Mouse (Mus musculus) embryonic facial prominence, embryonic 12.5 days (tissue): Measurements from ENCODE around the gene Hexb. TPM values are rescaled to one million over a fixed set of nuclear protein-coding genes. Genes with fewer than 3 reads are reported as not detected.
A peak's percentile ranks its signal among the peaks of the same experiment; 100 is the strongest.

Source experiments
- ATAC-seq: fragments of 200-750 bp; cut with Nextera tagmentation; 2 replicates; pipeline ENCODE4 v1.8.0; 2017; ENCODE audit not compliant: insufficient number of reproducible peaks, insufficient read depth, low FRiP score, low TSS enrichment
- H3K27ac ChIP-seq: fragments of 300-500 bp; sonication (generic); 2 replicates; pipeline ENCODE4 v1.5.1; 2016; ENCODE audit warnings: mild to moderate bottlenecking
- H3K27me3 ChIP-seq: fragments of 300-500 bp; sonication (generic); 2 replicates; pipeline ENCODE4 v1.6.1; 2016; ENCODE audit warnings: mild to moderate bottlenecking, moderate library complexity
- H3K36me3 ChIP-seq: fragments of 300-500 bp; sonication (generic); 2 replicates; pipeline ENCODE4 v1.6.1; 2016; ENCODE audit warnings: mild to moderate bottlenecking
- H3K4me1 ChIP-seq: fragments of 300-500 bp; sonication (generic); 2 replicates; pipeline ENCODE4 v1.6.1; 2016
- H3K4me2 ChIP-seq: fragments of 300-500 bp; sonication (generic); replicated peaks from 2 replicates; pipeline ENCODE4 v1.6.1; 2016; ENCODE audit warnings: mild to moderate bottlenecking, moderate library complexity
- H3K4me3 ChIP-seq: fragments of 300-500 bp; sonication (generic); 2 replicates; pipeline ENCODE4 v1.5.1; 2016; ENCODE audit warnings: mild to moderate bottlenecking
- H3K9ac ChIP-seq: fragments of 300-500 bp; sonication (generic); 2 replicates; pipeline ENCODE4 v1.6.1; 2016; ENCODE audit warnings: mild to moderate bottlenecking, moderate library complexity
- H3K9me3 ChIP-seq: fragments of 300-500 bp; sonication (generic); 2 replicates; pipeline ENCODE4 v1.6.1; 2016; ENCODE audit warnings: mild to moderate bottlenecking, moderate library complexity
- WGBS: fragments of 180-500 bp; shearing (Covaris S2); methylation state at CpG from one replicate; pipeline ENCODE4 v1.1.7; 2016; 5-methylcytosine and 5-hydroxymethylcytosine counted together
- polyA plus RNA-seq: library from polyadenylated mRNA; unstranded; fragments of >200 nt; fragmentation: Nextera tagmentation; extraction: Ambion mirVana; gene quantifications from 2 replicates; pipeline ENCODE4 v1.2.1, GENCODE M21; 2016

The Hexb gene
- polyA plus RNA-seq = 28.8 and 29.8 TPM in 2 replicates

GRCm38 (mm10) chr13:97197932-97198562, at the start of gene Hexb:
Gene Hexb (minus strand): TSS chr13:97198357.
- H3K27me3 ChIP-seq = no peaks in the 10 kb centered on the region
- no peaks in the 10 kb centered on the region for H3K4me1 ChIP-seq
- peak; percentile 85 for ATAC-seq
- H3K4me3 ChIP-seq = peak within 1 kb of the TSS; percentile 66
- no peaks in the 10 kb centered on the region for H3K36me3 ChIP-seq
- 0 out of 2 replicates have a peak within 1 kb of the TSS, but pooled peaks have one; percentile 54 for H3K27ac ChIP-seq
- under 1% methylated on average over 45 of the region's 45 CpGs for WGBS
- peak within 1 kb of the TSS; percentile 66 for H3K9ac ChIP-seq
- no peaks in the 10 kb centered on the region for H3K9me3 ChIP-seq
- peak within 1 kb of the TSS; percentile 83 for H3K4me2 ChIP-seq

DNA sequence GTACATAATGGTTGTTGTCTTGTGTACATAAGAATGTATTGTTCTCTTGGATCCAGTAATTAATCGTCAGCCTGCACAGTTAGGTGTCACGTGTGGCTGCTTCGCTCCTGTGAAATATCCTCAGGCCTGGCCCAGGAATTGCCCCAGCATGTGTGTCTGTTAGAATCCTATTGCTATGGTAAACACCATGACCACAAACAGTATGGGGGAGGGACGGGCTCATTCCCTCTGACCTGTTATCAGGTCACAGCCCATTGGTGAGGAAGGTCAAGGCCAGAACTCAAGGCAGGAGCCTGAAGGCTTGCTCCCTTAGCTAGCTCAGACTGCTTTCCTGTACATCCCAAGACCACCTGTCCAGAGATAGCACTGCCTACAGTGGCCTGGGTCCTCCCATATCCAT, 49.6 kb upstream of the Hexb start:
- Histone ChIP-seq H3K4me3 (no peak overlapping the region), H3K36me3 (peaks cover 52% of the 10 kb centered on the region), H3K9ac (no peak overlapping the region), H3K27me3 (peaks cover 2% of the 10 kb centered on the region; the same call in 1 of the 2 replicates), H3K27ac (no peak overlapping the region), H3K9me3 (no peaks in the 10 kb centered on the region), H3K4me2 (no peak overlapping the region), H3K4me1 (peaks cover 71% of the 10 kb centered on the region)
- no peak for ATAC-seq
- WGBS = 72% methylated on average over 4 of the region's 4 CpGs

DNA sequence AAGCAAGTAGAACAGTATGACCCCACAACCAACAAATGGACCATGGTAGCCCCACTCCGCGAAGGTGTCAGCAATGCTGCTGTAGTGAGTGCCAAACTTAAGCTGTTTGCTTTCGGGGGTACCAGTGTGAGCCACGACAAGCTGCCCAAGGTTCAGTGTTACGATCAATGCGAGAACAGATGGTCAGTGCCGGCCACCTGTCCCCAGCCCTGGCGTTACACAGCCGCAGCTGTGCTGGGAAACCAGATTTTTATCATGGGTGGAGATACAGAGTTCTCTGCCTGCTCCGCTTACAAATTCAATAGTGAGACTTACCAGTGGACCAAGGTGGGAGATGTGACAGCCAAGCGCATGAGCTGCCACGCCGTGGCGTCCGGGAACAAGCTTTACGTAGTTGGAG, 48.1 kb upstream of the Hexb start:
- H3K9me3 ChIP-seq = no peaks in the 10 kb centered on the region
- peaks cover 2% of the 10 kb centered on the region; the same call in 1 of the 2 replicates for H3K27me3 ChIP-seq
- WGBS = 89% methylated on average over 16 of the region's 16 CpGs
- no peak for ATAC-seq
- H3K4me1 ChIP-seq = peaks cover 64% of the 10 kb centered on the region
- H3K36me3 ChIP-seq = peaks cover 44% of the 10 kb centered on the region
- H3K4me3 ChIP-seq = no peak overlapping the region
- no peak overlapping the region for H3K4me2 ChIP-seq
- no peak overlapping the region for H3K9ac ChIP-seq
- H3K27ac ChIP-seq = no peak overlapping the region

GRCm38 (mm10) chr13:97245157-97245556, 47.0 kb upstream of the Hexb start:
- peaks cover 58% of the 10 kb centered on the region for H3K4me1 ChIP-seq
- WGBS = 90% methylated on average over 12 of the region's 12 CpGs
- peaks cover 38% of the 10 kb centered on the region for H3K36me3 ChIP-seq
- H3K4me3 ChIP-seq = no peak overlapping the region
- H3K9me3 ChIP-seq = no peaks in the 10 kb centered on the region
- ATAC-seq = no peak
- no peak overlapping the region for H3K9ac ChIP-seq
- H3K4me2 ChIP-seq = peak overlapping the region; percentile 89
- peaks cover 2% of the 10 kb centered on the region; the same call in 1 of the 2 replicates for H3K27me3 ChIP-seq
- no peak overlapping the region for H3K27ac ChIP-seq

- H3K4me3 ChIP-seq = peak overlapping the region; percentile 85; the same call in 1 of the 2 replicates
- H3K9ac ChIP-seq = no peak overlapping the region
- no peaks in the 10 kb centered on the region for H3K9me3 ChIP-seq
- no peak for ATAC-seq
- WGBS = 59% methylated on average over 11 of the region's 11 CpGs
- H3K27me3 ChIP-seq = peaks cover 2% of the 10 kb centered on the region; the same call in 1 of the 2 replicates
- peak overlapping the region; percentile 89 for H3K4me2 ChIP-seq
- H3K36me3 ChIP-seq = peaks cover 37% of the 10 kb centered on the region
- no peak overlapping the region for H3K27ac ChIP-seq
- peaks cover 58% of the 10 kb centered on the region for H3K4me1 ChIP-seq
Observed at GRCm38 (mm10) chr13:97244712-97245105, 46.6 kb upstream of the Hexb start.

GRCm38 (mm10) chr13:97243962-97244711, 46.0 kb upstream of the Hexb start:
- H3K4me1 ChIP-seq = peaks cover 55% of the 10 kb centered on the region
- ATAC-seq = no peak
- 51% methylated on average over 15 of the region's 15 CpGs for WGBS
- H3K4me2 ChIP-seq = peak overlapping the region; percentile 89
- H3K27me3 ChIP-seq = peaks cover 2% of the 10 kb centered on the region; the same call in 1 of the 2 replicates
- H3K27ac ChIP-seq = no peak overlapping the region
- H3K36me3 ChIP-seq = peaks cover 35% of the 10 kb centered on the region
- H3K9ac ChIP-seq = peak overlapping the region; percentile 94; the same call in 1 of the 2 replicates
- H3K9me3 ChIP-seq = no peaks in the 10 kb centered on the region
- H3K4me3 ChIP-seq = peak overlapping the region; percentile 85

GRCm38 (mm10) chr13:97242716-97243115, 44.6 kb upstream of the Hexb start:
- peaks cover 31% of the 10 kb centered on the region for H3K36me3 ChIP-seq
- H3K9ac ChIP-seq = peak overlapping the region; percentile 94
- no peaks in the 10 kb centered on the region for H3K9me3 ChIP-seq
- ATAC-seq = no peak
- peaks cover 7% of the 10 kb centered on the region for H3K27me3 ChIP-seq
- 6% methylated on average over 6 of the region's 6 CpGs for WGBS
- peak overlapping the region; percentile 89 for H3K4me2 ChIP-seq
- H3K27ac ChIP-seq = no peak overlapping the region
- H3K4me1 ChIP-seq = peaks cover 41% of the 10 kb centered on the region
- peak overlapping the region; percentile 85 for H3K4me3 ChIP-seq

DNA sequence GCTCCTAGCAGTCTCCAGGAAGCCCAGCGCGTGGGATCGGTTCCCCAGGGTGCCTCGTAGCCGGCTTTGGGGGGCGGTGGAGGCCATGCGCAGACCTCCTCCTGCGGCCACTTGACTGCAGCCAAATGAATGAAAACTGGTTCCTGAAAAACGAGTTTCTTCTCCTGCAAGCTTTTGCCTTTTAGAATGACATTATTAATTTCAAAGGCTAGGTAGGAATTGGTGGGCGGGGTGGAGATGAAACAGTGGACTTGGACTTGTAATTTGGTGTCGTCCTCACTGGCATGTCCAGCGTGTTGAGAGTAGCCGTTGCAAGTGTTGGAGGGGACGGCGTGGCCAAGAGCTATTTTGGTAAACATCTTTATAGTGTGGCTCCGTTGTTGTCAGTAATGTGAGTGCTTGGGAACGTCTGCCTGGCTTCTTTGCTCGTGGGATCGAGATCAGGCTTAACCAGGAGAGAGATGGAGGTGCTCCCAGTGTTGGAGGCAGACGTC, 43.7 kb upstream of the Hexb start:
- peak overlapping the region; percentile 98 for H3K27ac ChIP-seq
- no peak for ATAC-seq
- WGBS = under 1% methylated on average over 20 of the region's 20 CpGs
- peak overlapping the region; percentile 89 for H3K4me2 ChIP-seq
- no peaks in the 10 kb centered on the region for H3K9me3 ChIP-seq
- H3K4me3 ChIP-seq = peak overlapping the region; percentile 85
- H3K4me1 ChIP-seq = peaks cover 39% of the 10 kb centered on the region
- peaks cover 22% of the 10 kb centered on the region for H3K36me3 ChIP-seq
- H3K9ac ChIP-seq = peak overlapping the region; percentile 94
- H3K27me3 ChIP-seq = peaks cover 8% of the 10 kb centered on the region

GRCm38 (mm10) chr13:97240965-97241786, 43.0 kb upstream of the Hexb start, which contains the start of gene Enc1:
Gene Enc1 (plus strand): TSS chr13:97241105.
- Histone ChIP-seq H3K27me3 (peaks cover 8% of the 10 kb centered on the region), H3K9me3 (no peaks in the 10 kb centered on the region), H3K4me3 (peak within 1 kb of the TSS; percentile 85), H3K9ac (peak within 1 kb of the TSS; percentile 94), H3K4me1 (peaks cover 39% of the 10 kb centered on the region), H3K27ac (peak within 1 kb of the TSS; percentile 98), H3K4me2 (peak within 1 kb of the TSS; percentile 89), H3K36me3 (peaks cover 15% of the 10 kb centered on the region)
- WGBS = under 1% methylated on average over 75 of the region's 89 CpGs
- ATAC-seq = peak; percentile 90

DNA sequence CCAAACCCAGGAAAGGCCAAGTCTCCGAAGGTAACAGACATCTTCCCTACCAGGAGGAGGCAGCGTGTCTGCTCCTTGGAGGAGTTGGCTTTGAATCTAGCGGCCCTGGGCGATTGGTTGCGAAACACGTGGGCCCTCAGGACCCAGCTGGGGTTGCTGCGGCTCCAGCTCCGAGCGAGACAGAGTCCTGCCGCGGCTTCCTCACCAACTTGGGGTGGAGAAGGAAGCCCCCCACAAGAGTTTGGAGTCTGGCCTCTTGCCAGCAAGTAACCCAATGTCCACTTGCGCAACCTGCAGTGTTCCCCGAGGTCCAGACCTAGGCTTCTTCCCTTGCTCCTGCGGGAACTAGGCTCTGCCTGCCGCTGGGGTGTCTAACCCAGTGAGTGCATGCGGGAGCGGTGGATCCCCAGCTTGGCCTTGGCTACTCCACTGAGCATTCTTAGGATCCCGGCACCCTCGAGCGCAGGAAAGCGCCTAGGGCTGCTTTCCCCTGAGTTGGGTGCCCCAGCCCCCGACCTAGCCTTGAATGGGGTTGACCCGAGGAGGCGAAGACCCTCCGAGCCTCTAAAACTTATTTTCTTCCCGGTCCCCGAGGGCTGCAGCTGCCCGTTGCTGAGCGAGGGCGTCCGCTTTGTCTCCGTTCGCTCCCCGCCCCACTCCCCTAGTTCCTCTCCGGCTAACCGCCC, 42.3 kb upstream of the Hexb start:
- peak overlapping the region; percentile 89 for H3K4me2 ChIP-seq
- under 1% methylated on average over 34 of the region's 36 CpGs for WGBS
- peak overlapping the region; percentile 84 for H3K9ac ChIP-seq
- no peaks in the 10 kb centered on the region for H3K9me3 ChIP-seq
- peak; percentile 68 for ATAC-seq
- H3K36me3 ChIP-seq = peaks cover 8% of the 10 kb centered on the region
- peaks cover 7% of the 10 kb centered on the region for H3K27me3 ChIP-seq
- peaks cover 39% of the 10 kb centered on the region for H3K4me1 ChIP-seq
- H3K27ac ChIP-seq = peak overlapping the region; percentile 98
- peak overlapping the region; percentile 85 for H3K4me3 ChIP-seq
